Comparison of ENCODE assay signal across 18 mouse cellular contexts in genomic region chr1:154086145-154086544, GRCm38 (mm10).
"Had no signal": no experiment of that assay in that cellular context is flagged by ENCODE, and none has a peak within 500 bp of the region (broad histone marks: within the 10 kb centered on the region; RNA-seq: fewer than 3 reads in every experiment).

No protein-coding gene starts in this region.

- H3K27ac ChIP-seq: midbrain, embryonic 10.5 days; midbrain, embryonic 12.5 days; neural tube, embryonic 13.5 days; neural tube, embryonic 15.5 days had no signal

- H3K4me1 ChIP-seq: midbrain, embryonic 10.5 days; midbrain, embryonic 12.5 days; neural tube, embryonic 13.5 days; neural tube, embryonic 15.5 days had no signal

- H3K4me3 ChIP-seq: midbrain, embryonic 10.5 days; midbrain, embryonic 12.5 days; myocyte; neural tube, embryonic 13.5 days; neural tube, embryonic 15.5 days had no signal

- H3K36me3 ChIP-seq: midbrain, embryonic 10.5 days; midbrain, embryonic 12.5 days; neural tube, embryonic 13.5 days; neural tube, embryonic 15.5 days had no signal

- H3K27me3 ChIP-seq: midbrain, embryonic 12.5 days; neural tube, embryonic 13.5 days; neural tube, embryonic 15.5 days had no signal

- H3K9me3 ChIP-seq: midbrain, embryonic 10.5 days; midbrain, embryonic 12.5 days; neural tube, embryonic 13.5 days; neural tube, embryonic 15.5 days had no signal

- DNase-seq: lung, adult 18-20 months; lung, embryonic 14.5 days; lung, postnatal 10 days; lung, postnatal 4 days; midbrain, embryonic 14.5 days; right cerebral cortex, adult 18-20 months; right cerebral cortex, postnatal 25 days; right cerebral cortex, postnatal 4 days; spleen, adult 18-20 months; thymus, adult 2 months; thymus, postnatal 25 days; thymus, postnatal 4 days had no signal

- H3K4me2 ChIP-seq: lung, embryonic 14.5 days; midbrain, embryonic 12.5 days; neural tube, embryonic 13.5 days; neural tube, embryonic 15.5 days had no signal

- ATAC-seq: midbrain, embryonic 16.5 days had no signal

- H3K9ac ChIP-seq: lung, embryonic 14.5 days; midbrain, embryonic 12.5 days; neural tube, embryonic 13.5 days; neural tube, embryonic 15.5 days had no signal
